Comparison of ENCODE assay signal across 17 mouse cellular contexts in the genomic region with DNA sequence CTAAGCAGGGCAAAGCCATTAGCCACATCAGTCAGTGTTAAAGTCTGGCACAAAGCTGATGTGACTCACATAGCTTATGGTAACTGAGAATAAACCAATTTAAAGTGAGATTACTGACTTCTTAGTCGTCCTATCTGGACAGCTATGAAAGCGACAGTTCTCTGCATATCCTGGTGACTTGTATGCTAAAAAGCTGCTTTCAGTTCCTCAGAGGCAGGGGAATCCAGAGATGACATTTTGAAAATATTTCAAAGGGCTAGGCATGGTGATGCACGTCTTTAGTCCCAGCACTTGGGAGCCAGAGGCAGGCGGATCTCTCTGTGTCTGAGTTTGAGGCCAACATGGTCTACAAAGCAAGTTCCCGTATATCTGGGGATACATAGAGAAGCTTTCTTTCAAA.
"Had no signal": no experiment of that assay in that cellular context is flagged by ENCODE, and none has a peak within 500 bp of the region (broad histone marks: within the 10 kb centered on the region; RNA-seq: fewer than 3 reads in every experiment).

No protein-coding gene starts in this region.

- DNase-seq: gastrocnemius, adult 2 months; gastrocnemius, postnatal 10 days; gastrocnemius, postnatal 25 days; heart, adult 18-20 months; heart, postnatal 10 days; heart, postnatal 4 days; kidney, adult 11 months; kidney, adult 2 months; kidney, adult 9 months; kidney, postnatal 14 days; kidney, postnatal 36 days; layer of hippocampus, adult 9-11 months; layer of hippocampus, postnatal 36 days; left cerebral cortex, postnatal 4 days had no signal

- ATAC-seq: hindbrain, postnatal 0 days; intestine, embryonic 16.5 days; liver, embryonic 12.5 days had no signal
